Mouse (Mus musculus): Measurements from ENCODE around the gene Rps19. TPM values are rescaled to one million over a fixed set of nuclear protein-coding genes. Genes with fewer than 3 reads are reported as not detected.

The Rps19 gene
- polyA plus RNA-seq, 1 experiment: 618 TPM

GRCm38 (mm10) chr7:24896269-24896668 is 12.1 kb downstream of the Rps19 start:
- H3K27me3 ChIP-seq (replicated peaks; ENCODE audit: control insufficient read depth, insufficient read depth, low read length): no peaks in the 10 kb centered on the region
- H3K4me3 ChIP-seq (ENCODE audit: insufficient read depth, low read depth, low read length): no peak overlapping the region
- DNase-seq: no peak
- H3K36me3 ChIP-seq (ENCODE audit: control insufficient read depth, insufficient read depth, low read length): no peaks in the 10 kb centered on the region
- WGBS: 69% methylated on average over 8 of the region's 8 CpGs
- no peaks in the 10 kb centered on the region for H3K4me1 ChIP-seq (ENCODE audit: control insufficient read depth, insufficient read depth, low read length)
- TF ChIP-seq POLR2A (IDR thresholded peaks at IDR 0.05; ENCODE audit: low read depth, low read length) (no peak), CTCF (conservative IDR thresholded peaks at IDR 0.05; ENCODE audit: insufficient read depth, insufficient read length, low read depth, low read length) (no peak)
- H3K27ac ChIP-seq (ENCODE audit: insufficient read depth, low read depth, low read length): no peak overlapping the region

DNA sequence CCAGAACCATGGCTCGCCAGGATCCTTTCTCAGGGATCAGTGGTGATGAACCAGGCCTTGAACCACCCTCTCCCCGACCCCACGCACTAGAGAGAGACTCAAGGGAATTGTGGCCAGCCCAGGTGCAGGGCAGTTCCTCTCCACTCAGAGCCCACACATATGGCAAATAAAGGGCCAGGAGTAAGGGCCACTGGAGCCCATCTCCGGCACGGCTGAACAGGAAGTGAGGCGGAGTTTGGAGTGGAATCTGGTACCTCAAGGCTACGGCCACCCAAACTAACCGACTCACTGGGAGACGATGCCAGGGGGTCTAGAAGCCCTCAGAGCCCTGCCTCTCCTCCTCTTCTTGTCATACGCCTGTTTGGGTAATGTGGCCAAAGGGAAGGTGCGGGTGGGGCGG is 13.1 kb downstream of the Rps19 start, which contains the start of gene Cd79a:
TSS of gene Cd79a (plus strand) at position 158 of the 400 bp plus-strand sequence.
- WGBS: 66% methylated on average over 12 of the region's 12 CpGs
- Histone ChIP-seq H3K27ac (ENCODE audit: insufficient read depth, low read depth, low read length) (no peak within 1 kb of the TSS), H3K4me3 (ENCODE audit: insufficient read depth, low read depth, low read length) (no peak within 1 kb of the TSS), H3K36me3 (ENCODE audit: control insufficient read depth, insufficient read depth, low read length) (no peaks in the 10 kb centered on the region), H3K4me1 (ENCODE audit: control insufficient read depth, insufficient read depth, low read length) (no peaks in the 10 kb centered on the region), H3K27me3 (replicated peaks; ENCODE audit: control insufficient read depth, insufficient read depth, low read length) (no peaks in the 10 kb centered on the region)
- DNase-seq: no peak
- TF ChIP-seq CTCF (conservative IDR thresholded peaks at IDR 0.05; ENCODE audit: insufficient read depth, insufficient read length, low read depth, low read length): no peak
- no peak for TF ChIP-seq POLR2A (IDR thresholded peaks at IDR 0.05; ENCODE audit: low read depth, low read length)

GRCm38 (mm10) chr7:24897959-24898358 is 13.8 kb downstream of the Rps19 start:
- Histone ChIP-seq H3K4me1 (ENCODE audit: control insufficient read depth, insufficient read depth, low read length) (0 out of 2 replicates have a peak, but pooled peaks cover 2% of the 10 kb centered on the region), H3K27me3 (replicated peaks; ENCODE audit: control insufficient read depth, insufficient read depth, low read length) (no peaks in the 10 kb centered on the region), H3K27ac (ENCODE audit: insufficient read depth, low read depth, low read length) (no peak overlapping the region), H3K4me3 (ENCODE audit: insufficient read depth, low read depth, low read length) (no peak overlapping the region), H3K36me3 (ENCODE audit: control insufficient read depth, insufficient read depth, low read length) (no peaks in the 10 kb centered on the region)
- TF ChIP-seq POLR2A (IDR thresholded peaks at IDR 0.05; ENCODE audit: low read depth, low read length) (no peak), CTCF (conservative IDR thresholded peaks at IDR 0.05; ENCODE audit: insufficient read depth, insufficient read length, low read depth, low read length) (no peak)
- no peak for DNase-seq
- WGBS: 76% methylated on average over 5 of the region's 5 CpGs

DNA sequence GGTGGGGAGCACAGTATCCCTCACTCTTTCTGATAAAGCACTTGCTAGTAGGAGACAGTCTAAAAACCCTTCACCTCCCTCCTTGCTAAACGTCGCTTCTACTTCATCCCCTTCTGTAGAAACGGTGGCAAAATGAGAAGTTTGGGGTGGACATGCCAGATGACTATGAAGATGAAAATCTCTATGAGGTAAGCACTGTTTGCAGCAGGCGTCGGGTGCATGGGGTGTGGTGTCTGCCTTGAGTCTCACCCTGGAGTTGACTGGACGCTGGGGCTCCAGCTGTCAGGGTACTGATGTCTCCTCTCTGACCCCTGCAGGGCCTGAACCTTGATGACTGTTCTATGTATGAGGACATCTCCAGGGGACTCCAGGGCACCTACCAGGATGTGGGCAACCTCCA is 16.9 kb downstream of the Rps19 start:
- 74% methylated on average over 6 of the region's 6 CpGs for WGBS
- no peak for TF ChIP-seq POLR2A (IDR thresholded peaks at IDR 0.05; ENCODE audit: low read depth, low read length)
- TF ChIP-seq CTCF (conservative IDR thresholded peaks at IDR 0.05; ENCODE audit: insufficient read depth, insufficient read length, low read depth, low read length): no peak
- no peaks in the 10 kb centered on the region for H3K27me3 ChIP-seq (replicated peaks; ENCODE audit: control insufficient read depth, insufficient read depth, low read length)
- DNase-seq: no peak
- peaks cover 5% of the 10 kb centered on the region; the same call in 1 of the 2 replicates for H3K4me1 ChIP-seq (ENCODE audit: control insufficient read depth, insufficient read depth, low read length)
- H3K36me3 ChIP-seq (ENCODE audit: control insufficient read depth, insufficient read depth, low read length): no peaks in the 10 kb centered on the region
- no peak overlapping the region for H3K27ac ChIP-seq (ENCODE audit: insufficient read depth, low read depth, low read length)
- no peak overlapping the region for H3K4me3 ChIP-seq (ENCODE audit: insufficient read depth, low read depth, low read length)

GRCm38 (mm10) chr7:24901842-24902241 is 17.7 kb downstream of the Rps19 start:
- 55% methylated on average over 1 of the region's 1 CpGs for WGBS
- Histone ChIP-seq H3K27ac (ENCODE audit: insufficient read depth, low read depth, low read length) (no peak overlapping the region), H3K27me3 (replicated peaks; ENCODE audit: control insufficient read depth, insufficient read depth, low read length) (no peaks in the 10 kb centered on the region), H3K4me1 (ENCODE audit: control insufficient read depth, insufficient read depth, low read length) (peaks cover 5% of the 10 kb centered on the region; the same call in 1 of the 2 replicates), H3K4me3 (ENCODE audit: insufficient read depth, low read depth, low read length) (no peak overlapping the region), H3K36me3 (ENCODE audit: control insufficient read depth, insufficient read depth, low read length) (no peaks in the 10 kb centered on the region)
- TF ChIP-seq POLR2A (IDR thresholded peaks at IDR 0.05; ENCODE audit: low read depth, low read length) (no peak), CTCF (conservative IDR thresholded peaks at IDR 0.05; ENCODE audit: insufficient read depth, insufficient read length, low read depth, low read length) (no peak)
- no peak for DNase-seq

- Histone ChIP-seq H3K27me3 (replicated peaks; ENCODE audit: control insufficient read depth, insufficient read depth, low read length) (no peaks in the 10 kb centered on the region), H3K4me3 (ENCODE audit: insufficient read depth, low read depth, low read length) (peak overlapping the region; percentile 76), H3K4me1 (ENCODE audit: control insufficient read depth, insufficient read depth, low read length) (peaks cover 5% of the 10 kb centered on the region; the same call in 1 of the 2 replicates), H3K36me3 (ENCODE audit: control insufficient read depth, insufficient read depth, low read length) (no peaks in the 10 kb centered on the region), H3K27ac (ENCODE audit: insufficient read depth, low read depth, low read length) (peak overlapping the region; percentile 86)
- WGBS: 66% methylated on average over 2 of the region's 2 CpGs
- no peak for DNase-seq
- TF ChIP-seq POLR2A (IDR thresholded peaks at IDR 0.05; ENCODE audit: low read depth, low read length) (no peak), CTCF (conservative IDR thresholded peaks at IDR 0.05; ENCODE audit: insufficient read depth, insufficient read length, low read depth, low read length) (no peak)
Observed at GRCm38 (mm10) chr7:24902264-24902629, 18.1 kb downstream of the Rps19 start.

- DNase-seq: peak; percentile 84
- H3K4me1 ChIP-seq (ENCODE audit: control insufficient read depth, insufficient read depth, low read length): peaks cover 5% of the 10 kb centered on the region; the same call in 1 of the 2 replicates
- H3K4me3 ChIP-seq (ENCODE audit: insufficient read depth, low read depth, low read length): peak within 1 kb of the TSS; percentile 76
- H3K36me3 ChIP-seq (ENCODE audit: control insufficient read depth, insufficient read depth, low read length): no peaks in the 10 kb centered on the region
- H3K27ac ChIP-seq (ENCODE audit: insufficient read depth, low read depth, low read length): peak within 1 kb of the TSS; percentile 86
- no peaks in the 10 kb centered on the region for H3K27me3 ChIP-seq (replicated peaks; ENCODE audit: control insufficient read depth, insufficient read depth, low read length)
- TF ChIP-seq POLR2A (IDR thresholded peaks at IDR 0.05; ENCODE audit: low read depth, low read length) (no peak), CTCF (conservative IDR thresholded peaks at IDR 0.05; ENCODE audit: insufficient read depth, insufficient read length, low read depth, low read length) (no peak)
- 4% methylated on average over 61 of the region's 68 CpGs for WGBS
Observed at GRCm38 (mm10) chr7:24902630-24903443, 18.7 kb downstream of the Rps19 start, which contains the start of gene Arhgef1. Arhgef1 (plus strand) TSS chr7:24902912.

Data from kidney, adult 2 months (tissue).